Mouse (Mus musculus) natural killer cell, adult 2 months (primary cell): ENCODE measurements around the gene Olfr301.

Experiments used
- DNase-seq, 2 experiments: peaks; one replicate each; pipeline ENCODE4 v3.0.0; 2022; ENCODE audit warnings: low spot score in 2 of 2

The Olfr301 gene

GRCm38 (mm10) chr7:86403546-86403945 lies at the start of gene Olfr301:
Gene Olfr301, plus strand, starts transcription at chr7:86403846.
- no peak for DNase-seq

- no peak for DNase-seq
Observed at GRCm38 (mm10) chr7:86366828-86367227, 36.8 kb upstream of the Olfr301 start, which contains the start of gene Olfr305. Gene Olfr305, minus strand, starts transcription at chr7:86366928.

GRCm38 (mm10) chr7:86385769-86386168 lies 17.9 kb upstream of the Olfr301 start:
- DNase-seq, result no peak

- no peak for DNase-seq
Observed at GRCm38 (mm10) chr7:86386558-86386957, 17.1 kb upstream of the Olfr301 start, which contains the start of gene Olfr304. Gene Olfr304, minus strand, starts transcription at chr7:86386658.

GRCm38 (mm10) chr7:86397689-86398088 lies 6.0 kb upstream of the Olfr301 start, which contains the start of gene Olfr303:
Gene Olfr303, minus strand, starts transcription at chr7:86397789.
- DNase-seq, result no peak

- no peak for DNase-seq
Observed at GRCm38 (mm10) chr7:86459621-86460020, 56.0 kb downstream of the Olfr301 start, which contains the start of gene Olfr299. Gene Olfr299, plus strand, starts transcription at chr7:86459921.
